Mouse (Mus musculus): ENCODE measurements at regions not wholly inside any gene's neighbourhood (a gene's known extent, or its start where the extent isn't known, plus 50 kb on each side); places are given as distances from the start of the nearest gene placed in this dataset.

DNA sequence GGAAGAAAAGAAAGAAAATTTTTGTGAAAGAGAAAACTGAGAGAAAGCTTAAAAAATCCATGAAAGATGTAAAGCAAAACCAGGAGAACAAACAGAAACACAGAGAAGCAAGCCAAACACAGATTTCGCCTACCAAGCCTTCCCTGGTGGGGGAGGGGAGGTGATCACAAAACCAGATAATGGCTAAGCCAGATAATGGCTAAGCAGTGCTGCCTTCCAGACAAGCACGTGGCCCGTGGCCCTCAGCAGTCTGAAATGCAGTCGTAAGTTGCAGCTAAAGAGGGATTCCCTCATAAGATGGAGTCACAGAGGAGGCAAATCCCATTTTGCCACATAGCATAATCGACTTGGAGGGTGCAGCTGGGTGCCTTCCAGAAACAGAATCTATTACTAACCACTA, 179.0 kb upstream of the Car8 start:
- H3K36me3 ChIP-seq (ENCODE audit: poor library complexity, severe bottlenecking): no peaks in the 10 kb centered on the region
- H3K4me3 ChIP-seq: no peak overlapping the region
- 34% methylated on average over 5 of the region's 5 CpGs for WGBS
- H3K27me3 ChIP-seq: no peaks in the 10 kb centered on the region
- ATAC-seq: no peak
- H3K9ac ChIP-seq: no peak overlapping the region
- 0 out of 2 replicates have a peak, but pooled peaks cover 8% of the 10 kb centered on the region for H3K4me1 ChIP-seq
- H3K9me3 ChIP-seq (replicated peaks): no peaks in the 10 kb centered on the region
- H3K4me2 ChIP-seq: no peak overlapping the region
- no peak overlapping the region for H3K27ac ChIP-seq

DNA sequence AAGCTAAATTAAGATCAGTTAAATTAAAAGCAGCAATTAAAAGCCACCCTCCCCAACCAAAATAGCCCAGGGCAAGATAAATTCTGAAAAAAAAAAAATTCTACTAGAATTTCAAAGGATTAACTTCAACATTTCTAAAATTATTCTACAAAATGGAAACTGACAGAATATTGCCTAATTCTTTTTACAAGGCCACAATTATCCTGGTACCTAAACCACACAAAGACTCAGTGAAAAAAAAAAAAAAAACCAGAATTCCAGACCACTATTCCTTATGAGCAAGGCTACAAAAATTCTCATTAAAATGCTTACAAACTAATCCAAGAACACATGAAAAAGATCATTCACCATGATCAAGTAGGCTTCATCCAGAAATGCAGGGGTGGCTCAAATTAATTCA, 174.5 kb upstream of the Car8 start:
- H3K27ac ChIP-seq: no peak overlapping the region
- no peaks in the 10 kb centered on the region for H3K9me3 ChIP-seq (replicated peaks)
- H3K27me3 ChIP-seq: no peaks in the 10 kb centered on the region
- no peaks in the 10 kb centered on the region for H3K36me3 ChIP-seq (ENCODE audit: poor library complexity, severe bottlenecking)
- no peak overlapping the region for H3K4me2 ChIP-seq
- no peak overlapping the region for H3K9ac ChIP-seq
- ATAC-seq: no peak
- H3K4me1 ChIP-seq: 0 out of 2 replicates have a peak, but pooled peaks cover 6% of the 10 kb centered on the region
- no peak overlapping the region for H3K4me3 ChIP-seq

DNA sequence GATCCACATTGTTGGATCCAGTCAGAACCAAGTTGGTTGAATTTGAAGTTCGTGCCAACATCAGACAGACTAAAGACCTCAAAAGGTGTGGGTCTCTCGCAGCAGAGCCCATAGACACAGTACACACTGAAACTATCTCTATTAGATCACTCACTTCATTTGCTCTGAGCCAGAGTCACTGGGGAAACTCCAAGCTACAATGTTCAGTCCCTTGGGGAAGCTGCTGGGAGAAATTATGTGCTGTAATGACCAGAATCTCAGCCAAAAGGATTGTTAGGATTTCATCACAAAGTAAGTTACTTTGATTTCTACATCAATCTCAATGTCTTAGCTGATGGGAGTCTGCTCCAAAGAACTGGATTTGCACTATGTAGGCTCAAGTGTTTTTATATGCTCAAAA, 161.2 kb upstream of the Car8 start:
- Histone ChIP-seq H3K36me3 (ENCODE audit: poor library complexity, severe bottlenecking) (no peaks in the 10 kb centered on the region), H3K27me3 (no peaks in the 10 kb centered on the region), H3K9ac (no peak overlapping the region), H3K4me2 (no peak overlapping the region), H3K4me3 (no peak overlapping the region), H3K9me3 (replicated peaks) (no peaks in the 10 kb centered on the region), H3K27ac (no peak overlapping the region), H3K4me1 (no peaks in the 10 kb centered on the region)
- 89% methylated on average over 2 of the region's 2 CpGs for WGBS
- ATAC-seq: no peak

DNA sequence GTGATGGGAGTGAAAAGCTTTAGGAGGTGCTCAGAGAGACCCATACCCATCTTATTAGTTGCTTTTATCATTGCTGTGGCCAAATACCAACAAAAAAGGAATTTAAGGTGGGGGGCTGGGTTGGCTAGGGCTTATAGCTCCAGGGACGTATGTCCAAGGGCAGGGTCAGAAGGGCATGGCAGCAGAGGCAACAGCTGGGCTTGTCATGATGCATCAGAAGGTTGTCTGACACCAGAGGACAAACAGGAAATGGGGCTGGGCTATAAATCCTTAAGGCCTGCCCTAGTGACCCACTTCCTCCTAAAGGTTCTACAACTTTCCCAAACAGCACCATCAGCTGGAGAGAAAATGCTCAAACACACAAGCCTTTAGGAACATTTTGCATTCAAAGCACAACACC, 160.6 kb upstream of the Car8 start:
- Histone ChIP-seq H3K4me2 (no peak overlapping the region), H3K9ac (no peak overlapping the region), H3K27me3 (no peaks in the 10 kb centered on the region), H3K9me3 (replicated peaks) (no peaks in the 10 kb centered on the region), H3K36me3 (ENCODE audit: poor library complexity, severe bottlenecking) (no peaks in the 10 kb centered on the region), H3K27ac (no peak overlapping the region), H3K4me3 (no peak overlapping the region), H3K4me1 (no peaks in the 10 kb centered on the region)
- WGBS: 92% methylated on average over 1 of the region's 1 CpGs
- ATAC-seq: no peak

DNA sequence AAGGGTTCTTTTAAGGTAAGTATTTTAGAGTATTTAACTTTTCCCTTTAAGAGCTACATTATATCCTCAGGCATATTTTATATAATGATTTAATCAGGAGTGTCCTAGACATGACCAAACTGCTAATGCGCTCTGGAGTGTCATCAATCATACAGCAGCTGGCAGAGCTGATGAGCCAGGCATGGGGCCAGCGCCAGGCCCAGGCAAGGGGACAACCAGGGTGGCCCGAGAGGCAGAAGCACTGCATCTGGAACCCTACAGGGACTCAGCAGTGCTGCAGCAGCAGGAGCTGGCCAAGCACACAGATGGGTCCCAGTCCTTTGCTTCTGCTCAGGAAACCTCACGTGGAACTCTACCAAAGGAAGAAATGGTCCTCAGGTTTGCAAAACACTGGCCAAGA, 160.1 kb upstream of the Car8 start:
- no peak overlapping the region for H3K4me3 ChIP-seq
- no peaks in the 10 kb centered on the region for H3K9me3 ChIP-seq (replicated peaks)
- H3K4me1 ChIP-seq: no peaks in the 10 kb centered on the region
- no peaks in the 10 kb centered on the region for H3K36me3 ChIP-seq (ENCODE audit: poor library complexity, severe bottlenecking)
- H3K27ac ChIP-seq: no peak overlapping the region
- no peaks in the 10 kb centered on the region for H3K27me3 ChIP-seq
- no peak for ATAC-seq
- WGBS: 80% methylated on average over 4 of the region's 4 CpGs
- no peak overlapping the region for H3K9ac ChIP-seq
- no peak overlapping the region for H3K4me2 ChIP-seq

DNA sequence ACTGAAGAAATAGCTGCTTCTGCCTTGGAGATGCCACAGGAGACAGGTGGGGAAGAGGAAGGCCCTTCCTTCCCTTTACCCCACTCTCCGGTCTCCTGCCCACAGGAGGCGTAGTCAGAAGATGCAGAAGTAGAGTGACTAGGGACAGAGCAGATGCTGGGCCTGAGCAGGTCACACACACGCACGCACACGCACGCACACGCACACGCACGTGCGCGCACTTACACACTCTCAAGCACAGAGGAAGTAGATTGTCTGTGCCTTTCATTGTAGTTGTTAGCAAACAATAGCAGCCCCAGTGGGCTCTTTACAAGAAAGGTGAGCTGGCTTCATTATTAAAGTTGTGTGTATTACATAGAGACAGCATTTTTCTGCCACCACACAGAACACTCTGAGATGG, 144.3 kb upstream of the Car8 start:
- WGBS: 90% methylated on average over 11 of the region's 11 CpGs
- Histone ChIP-seq H3K27ac (no peak overlapping the region), H3K9ac (no peak overlapping the region), H3K9me3 (replicated peaks) (no peaks in the 10 kb centered on the region), H3K4me1 (peaks cover 16% of the 10 kb centered on the region), H3K36me3 (ENCODE audit: poor library complexity, severe bottlenecking) (no peaks in the 10 kb centered on the region), H3K4me2 (no peak overlapping the region), H3K27me3 (no peaks in the 10 kb centered on the region), H3K4me3 (no peak overlapping the region)
- no peak for ATAC-seq

DNA sequence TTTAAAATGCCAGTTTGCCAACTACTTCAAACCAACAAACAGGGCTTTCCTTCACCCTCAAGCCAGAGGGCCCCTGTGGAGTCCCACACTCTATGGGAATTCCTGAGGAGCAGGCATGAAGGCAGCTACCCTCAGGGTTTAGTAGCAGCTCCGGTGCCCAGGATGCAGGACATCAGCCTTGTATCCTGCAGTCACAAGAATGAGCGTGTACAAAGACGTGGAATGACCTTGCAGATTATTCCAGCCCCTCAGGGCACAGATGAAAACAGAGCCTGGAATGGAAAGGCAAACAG, 143.2 kb upstream of the Car8 start:
- H3K36me3 ChIP-seq (ENCODE audit: poor library complexity, severe bottlenecking): no peaks in the 10 kb centered on the region
- ATAC-seq: peak; percentile 68
- H3K27me3 ChIP-seq: no peaks in the 10 kb centered on the region
- H3K27ac ChIP-seq: peak overlapping the region; percentile 16; the same call in 1 of the 2 replicates
- no peak overlapping the region for H3K4me2 ChIP-seq
- WGBS: 25% methylated on average over 3 of the region's 3 CpGs
- no peak overlapping the region for H3K9ac ChIP-seq
- peaks cover 16% of the 10 kb centered on the region for H3K4me1 ChIP-seq
- H3K4me3 ChIP-seq: no peak overlapping the region
- H3K9me3 ChIP-seq (replicated peaks): no peaks in the 10 kb centered on the region

DNA sequence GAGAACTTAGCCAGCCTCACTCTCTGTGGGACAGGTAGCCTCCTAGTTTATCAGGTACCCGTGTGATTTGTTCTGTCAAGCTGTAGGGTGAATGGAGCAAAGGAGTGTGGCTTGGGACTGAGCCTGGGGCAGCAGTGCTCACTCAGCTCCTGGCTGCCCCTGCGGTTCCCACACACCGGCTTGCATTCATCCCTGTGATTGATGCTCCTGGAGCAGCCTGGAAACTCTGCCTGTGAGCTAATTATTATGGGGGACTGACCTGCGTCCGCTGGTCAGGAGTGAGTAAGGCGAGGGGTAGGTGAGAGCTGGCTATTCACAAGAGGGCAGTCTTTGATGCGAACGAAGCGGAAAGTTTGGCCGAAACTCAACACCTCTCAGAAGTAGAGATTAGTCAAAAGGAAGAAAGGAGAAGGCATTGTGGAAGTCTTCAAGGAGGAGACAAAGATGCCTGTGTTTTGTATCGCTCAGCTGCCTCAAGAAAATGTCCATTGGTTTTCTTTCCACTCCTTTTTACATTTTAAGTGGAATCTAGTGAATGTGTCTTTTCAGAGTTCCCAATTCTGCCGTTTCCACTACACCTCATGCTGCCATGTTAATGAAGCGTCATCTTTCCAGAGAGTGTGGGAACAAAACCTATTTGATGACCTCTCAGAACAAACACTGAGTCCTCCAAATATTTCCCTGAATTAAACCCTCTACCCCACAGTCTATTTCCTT, 142.7 kb upstream of the Car8 start:
- H3K4me3 ChIP-seq: no peak overlapping the region
- peak overlapping the region; percentile 10; the same call in 1 of the 2 replicates for H3K4me2 ChIP-seq
- H3K9ac ChIP-seq: no peak overlapping the region
- WGBS: 11% methylated on average over 13 of the region's 13 CpGs
- no peaks in the 10 kb centered on the region for H3K36me3 ChIP-seq (ENCODE audit: poor library complexity, severe bottlenecking)
- H3K4me1 ChIP-seq: peaks cover 16% of the 10 kb centered on the region
- peak; percentile 77 for ATAC-seq
- H3K27me3 ChIP-seq: no peaks in the 10 kb centered on the region
- no peaks in the 10 kb centered on the region for H3K9me3 ChIP-seq (replicated peaks)
- peak overlapping the region; percentile 25; the same call in 1 of the 2 replicates for H3K27ac ChIP-seq

DNA sequence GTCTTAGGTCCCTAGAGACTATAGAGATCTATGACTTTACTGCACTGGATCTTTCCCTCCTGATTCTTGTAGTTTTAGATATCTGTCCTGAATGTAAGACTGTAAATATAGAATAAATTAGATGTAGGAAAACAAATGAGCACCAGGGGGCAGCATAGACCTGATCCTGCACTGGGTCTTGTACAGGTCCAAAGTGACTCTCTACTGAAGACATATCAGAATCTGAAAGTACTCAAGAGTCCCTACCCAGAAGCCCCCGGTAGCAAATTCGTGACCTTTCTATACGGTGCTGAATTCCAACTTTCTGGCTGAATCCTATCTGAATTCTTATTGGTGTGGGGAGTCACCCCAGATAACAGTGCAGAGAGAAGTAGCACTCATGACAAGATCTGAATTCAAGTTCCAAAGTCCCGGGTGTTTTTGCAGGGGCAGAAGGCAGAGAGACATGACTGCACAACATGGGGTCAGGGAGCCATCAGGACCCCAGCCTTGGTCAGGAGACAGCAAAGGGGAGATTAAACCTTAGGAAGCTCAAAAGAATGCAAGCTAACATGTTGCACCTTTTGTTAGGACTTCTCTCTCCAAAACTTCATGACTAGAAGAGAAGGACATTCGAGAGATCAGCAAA, 142.0 kb upstream of the Car8 start:
- 56% methylated on average over 5 of the region's 5 CpGs for WGBS
- ATAC-seq: peak; percentile 79

DNA sequence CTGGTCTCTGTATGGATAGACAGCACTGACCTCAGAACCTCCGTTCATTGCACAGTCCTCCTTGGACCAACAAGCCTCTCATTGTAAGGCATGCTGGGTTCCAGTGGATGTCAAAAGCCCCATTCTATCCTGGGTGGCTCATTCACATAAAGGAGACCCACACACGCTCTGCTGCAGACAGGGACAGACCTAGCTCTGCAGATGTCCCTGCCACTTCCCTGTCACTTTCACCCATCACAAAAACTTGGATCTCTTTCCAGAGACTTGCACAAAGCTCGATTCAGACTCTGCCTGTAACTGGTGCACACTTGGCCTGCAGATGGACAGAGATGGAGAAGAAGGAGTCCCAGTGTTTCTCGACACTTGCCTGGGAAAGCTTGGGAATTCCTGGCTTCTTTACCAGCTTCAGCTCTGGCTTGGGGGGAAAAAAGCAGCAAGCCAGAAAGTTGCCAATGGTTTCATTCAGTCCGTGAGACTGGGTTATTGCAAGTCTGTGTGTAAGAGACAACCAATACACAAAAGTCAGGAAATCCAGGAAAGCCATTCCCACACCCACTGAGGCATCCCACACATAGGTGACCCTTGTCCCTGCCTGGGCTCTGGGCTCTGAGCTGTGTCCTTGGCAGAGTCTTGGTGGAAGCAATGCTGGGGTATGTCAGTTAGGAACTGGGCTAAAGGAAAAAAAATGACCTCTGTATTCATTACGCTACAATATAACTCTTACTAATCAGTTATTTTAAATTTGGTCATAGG, 136.1 kb upstream of the Car8 start:
- Histone ChIP-seq H3K27ac (no peak overlapping the region), H3K4me1 (no peaks in the 10 kb centered on the region), H3K36me3 (ENCODE audit: poor library complexity, severe bottlenecking) (no peaks in the 10 kb centered on the region), H3K27me3 (no peaks in the 10 kb centered on the region), H3K4me2 (no peak overlapping the region), H3K4me3 (no peak overlapping the region), H3K9me3 (replicated peaks) (no peaks in the 10 kb centered on the region), H3K9ac (no peak overlapping the region)
- WGBS: 82% methylated on average over 6 of the region's 6 CpGs
- no peak for ATAC-seq

More for the DNA sequence above, 142.0 kb upstream of the Car8 start:
- Histone ChIP-seq H3K4me2 (no peak overlapping the region), H3K9me3 (replicated peaks) (no peaks in the 10 kb centered on the region), H3K27me3 (no peaks in the 10 kb centered on the region), H3K27ac (0 out of 2 replicates have a peak overlapping the region, but pooled peaks have one; percentile 25), H3K4me1 (peaks cover 16% of the 10 kb centered on the region), H3K9ac (no peak overlapping the region), H3K4me3 (no peak overlapping the region), H3K36me3 (ENCODE audit: poor library complexity, severe bottlenecking) (no peaks in the 10 kb centered on the region)

DNA sequence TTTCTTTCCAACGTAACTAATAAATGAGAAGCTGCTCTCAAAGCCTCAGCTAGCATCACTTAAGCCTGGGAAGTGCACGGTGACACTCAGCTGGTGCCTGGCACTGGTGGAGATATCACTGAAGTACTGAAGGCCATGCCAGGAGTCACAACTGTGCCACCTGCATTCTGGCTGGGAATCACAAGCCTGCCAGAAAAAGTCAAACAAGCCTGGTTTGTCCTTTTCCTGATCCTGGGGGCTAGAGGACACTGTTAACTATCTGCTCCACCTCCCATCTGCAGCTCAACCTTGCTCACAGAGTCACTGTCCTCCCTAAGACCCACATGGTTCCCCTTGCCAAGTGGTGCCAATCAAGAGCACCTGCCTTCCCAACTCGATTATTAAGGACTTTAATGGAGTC, 135.2 kb upstream of the Car8 start:
- 85% methylated on average over 3 of the region's 3 CpGs for WGBS

DNA sequence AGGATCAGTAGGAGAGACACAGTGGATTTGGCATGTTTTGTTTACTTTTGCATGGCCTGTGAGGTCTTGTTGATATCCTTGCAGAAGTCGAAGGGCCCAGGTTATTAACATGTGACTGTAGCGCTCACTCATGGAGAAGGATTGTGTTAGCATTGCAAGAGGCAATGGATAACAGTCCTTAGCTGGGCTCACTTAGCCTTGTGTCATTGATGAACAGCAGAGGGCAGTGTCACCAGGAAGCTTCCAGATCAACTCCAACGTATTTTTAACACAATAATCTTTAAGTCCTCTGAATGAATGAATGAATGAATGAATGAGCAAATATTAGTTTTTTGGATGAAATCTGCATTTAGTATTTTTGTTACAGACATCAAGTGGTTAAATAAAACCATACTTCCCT, 133.2 kb upstream of the Car8 start:
- no peaks in the 10 kb centered on the region for H3K27me3 ChIP-seq
- no peaks in the 10 kb centered on the region for H3K36me3 ChIP-seq (ENCODE audit: poor library complexity, severe bottlenecking)
- H3K9me3 ChIP-seq (replicated peaks): no peaks in the 10 kb centered on the region
- H3K4me2 ChIP-seq: no peak overlapping the region
- H3K4me3 ChIP-seq: no peak overlapping the region
- ATAC-seq: no peak
- H3K4me1 ChIP-seq: no peaks in the 10 kb centered on the region
- H3K9ac ChIP-seq: no peak overlapping the region
- H3K27ac ChIP-seq: no peak overlapping the region
- WGBS: 71% methylated on average over 3 of the region's 3 CpGs

More for the DNA sequence above, 135.2 kb upstream of the Car8 start:
- no peaks in the 10 kb centered on the region for H3K4me1 ChIP-seq
- no peaks in the 10 kb centered on the region for H3K36me3 ChIP-seq (ENCODE audit: poor library complexity, severe bottlenecking)
- no peaks in the 10 kb centered on the region for H3K9me3 ChIP-seq (replicated peaks)
- no peak overlapping the region for H3K27ac ChIP-seq
- no peak overlapping the region for H3K4me2 ChIP-seq
- no peak overlapping the region for H3K9ac ChIP-seq
- H3K4me3 ChIP-seq: no peak overlapping the region
- no peak for ATAC-seq
- no peaks in the 10 kb centered on the region for H3K27me3 ChIP-seq
